Mouse (Mus musculus) C2C12 (cell line): ENCODE results near the gene Gid4.

Experiments
- CEBPB ChIP-seq: IDR thresholded peaks from one replicate; pipeline ENCODE4 v1.6.1; 2011; ENCODE audit warnings: low read depth, mild to moderate bottlenecking, control low read depth, moderate library complexity
- CTCF ChIP-seq: IDR thresholded peaks from one replicate; pipeline ENCODE4 v1.5.1; 2011; ENCODE audit not compliant: control insufficient read depth, insufficient read depth, insufficient read length
- MAX ChIP-seq: IDR thresholded peaks from one replicate; pipeline ENCODE4 v1.6.1; 2011; ENCODE audit warnings: mild to moderate bottlenecking, control low read depth
- MYOD1 ChIP-seq: IDR thresholded peaks from one replicate; pipeline ENCODE4 v1.6.1; 2011; ENCODE audit warnings: low read depth; ENCODE audit not compliant: control insufficient read depth, insufficient read length
- USF1 ChIP-seq: IDR thresholded peaks from one replicate; pipeline ENCODE4 v1.6.1; 2011; ENCODE audit warnings: low read depth, mild to moderate bottlenecking, control low read depth, moderate library complexity

DNA sequence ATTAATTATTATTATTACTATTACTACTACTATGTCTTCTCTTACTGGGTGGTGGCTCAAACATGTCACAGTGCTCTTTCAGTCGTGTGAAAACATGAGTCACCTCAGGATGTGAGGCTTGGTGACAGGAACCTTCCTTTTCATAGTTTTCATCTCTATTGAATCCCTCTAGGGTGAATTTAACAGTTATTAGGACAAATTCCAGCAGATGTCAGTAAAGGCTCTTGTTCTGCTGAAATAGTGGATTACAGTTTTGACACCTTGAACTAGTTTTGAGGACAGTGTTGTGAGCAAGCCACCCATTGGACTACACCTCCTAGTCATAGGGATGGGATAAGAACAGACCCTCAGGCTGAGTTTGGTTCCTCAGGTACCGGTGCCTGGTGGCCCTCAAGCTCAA lies 78.7 kb downstream of the Gid4 start:
- TF ChIP-seq CTCF: no peak
- no peak for TF ChIP-seq MAX
- no peak for TF ChIP-seq CEBPB
- no peak for TF ChIP-seq USF1
- no peak for TF ChIP-seq MYOD1
